Mouse (Mus musculus) kidney, embryonic 14.5 days (tissue): ENCODE measurements around the gene Prr14l. TPM values are rescaled to one million over a fixed set of nuclear protein-coding genes. Genes with fewer than 3 reads are reported as not detected.

ENCODE experiments used
- polyA plus RNA-seq: library from polyadenylated mRNA; unstranded; fragments of >200 nt; fragmentation: Nextera tagmentation; extraction: Ambion mirVana; gene quantifications from 2 replicates; pipeline ENCODE4 v1.2.1, GENCODE M21; 2014

Prr14l gene
- polyA plus RNA-seq, 1 experiment from 2014 or later: 20.7 TPM

Other genes starting within 250 kb of the Prr14l start
- gene Yes1, start 243.1 kb downstream of the Prr14l start, polyA plus RNA-seq: 24.7 and 42.0 TPM in 2 replicates
- 73.7 and 79.2 TPM in 2 replicates for gene Pisd, start 68.6 kb downstream of the Prr14l start, polyA plus RNA-seq
- not detected in 2 replicates for gene Gm20671, start 27.1 kb downstream of the Prr14l start, polyA plus RNA-seq
- 16.8 and 19.8 TPM in 2 replicates for gene Depdc5, start 9.4 kb upstream of the Prr14l start, polyA plus RNA-seq
- gene Ywhah, start 164.6 kb upstream of the Prr14l start, polyA plus RNA-seq: 286 and 318 TPM in 2 replicates
- 1.3 and 5.1 TPM in 2 replicates for gene Slc5a1, start 250.0 kb upstream of the Prr14l start, polyA plus RNA-seq